Mouse (Mus musculus) kidney, postnatal 25 days (tissue): Measurements from ENCODE around the gene Dcun1d4.
"Not testable (repeated sequence)": the region's sequence is repeated elsewhere in the genome, so short reads cannot be mapped to it uniquely, and the experiment has no call there.

Source experiments
- DNase-seq, 2 experiments: peaks; one replicate each; pipeline ENCODE4 v3.0.0; 2021; ENCODE audit warnings: mixed read lengths in 2 of 2

Dcun1d4 gene

DNA sequence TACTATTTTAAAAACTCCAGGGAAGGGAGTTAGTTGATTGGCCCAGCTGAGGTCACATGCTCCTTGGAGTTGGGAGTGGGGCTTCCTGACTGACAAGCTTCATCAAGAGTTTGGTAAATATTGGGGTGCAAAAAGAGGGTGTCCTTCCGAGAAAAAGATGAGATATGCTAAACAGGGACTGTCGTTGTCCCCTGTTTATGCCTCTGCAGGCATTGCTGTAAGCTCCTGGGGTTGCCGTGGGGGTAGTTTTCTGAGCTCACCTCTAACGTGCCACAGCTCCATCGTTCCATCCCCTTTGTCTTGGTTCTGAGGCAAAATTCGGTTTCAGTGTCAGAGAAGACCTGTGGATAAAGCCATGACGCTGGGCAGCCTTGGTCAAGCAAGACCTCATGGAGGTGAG lies at the start of gene Dcun1d4:
Gene Dcun1d4, plus strand, starts transcription at position 301 of the 400 bp plus-strand sequence.
- DNase-seq, result no peak

GRCm38 (mm10) chr5:73431581-73431980 lies 49.2 kb upstream of the Dcun1d4 start:
- DNase-seq, result peak; percentile 75 to 88

DNA sequence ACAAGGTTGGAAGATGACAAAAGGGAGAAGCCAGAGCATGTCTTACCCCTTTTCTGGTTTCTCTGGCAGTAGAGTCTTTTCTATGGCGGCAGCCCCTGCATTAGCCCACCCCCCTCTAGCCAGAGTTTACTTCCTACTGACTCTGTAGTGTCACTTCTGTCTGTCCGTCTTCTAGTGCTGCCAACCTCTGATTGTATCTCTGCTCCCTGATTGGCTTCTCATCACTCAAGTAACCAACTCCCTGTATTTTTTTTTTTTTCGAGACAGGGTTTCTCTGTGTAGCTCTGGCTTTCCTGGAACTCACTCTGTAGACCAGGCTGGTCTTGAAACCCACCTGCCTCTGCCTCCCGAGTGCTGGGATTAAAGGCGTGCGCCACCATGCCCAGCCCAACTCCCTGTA lies 48.0 kb upstream of the Dcun1d4 start:
- DNase-seq, result no peak

DNA sequence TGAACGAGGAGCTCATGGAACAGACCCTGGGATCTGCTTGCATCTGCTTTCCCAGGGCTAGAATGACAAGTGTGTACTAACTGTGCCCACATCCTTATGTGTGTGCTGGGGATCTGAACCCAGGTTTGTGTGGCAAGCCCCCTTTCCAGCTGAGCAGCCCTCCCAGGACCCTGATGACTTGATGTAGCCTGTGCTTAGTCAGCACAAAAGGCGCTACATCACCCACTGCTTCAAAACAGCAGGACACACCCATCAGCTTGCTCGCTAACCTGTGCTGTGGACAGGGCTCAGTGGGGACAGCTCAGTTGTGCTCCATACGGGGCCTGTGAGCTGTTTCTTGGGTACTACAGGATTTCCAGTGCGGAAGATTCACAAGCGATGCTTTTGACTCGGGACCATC lies 46.0 kb upstream of the Dcun1d4 start:
- DNase-seq, result no peak

- DNase-seq, result no peak
Measured at GRCm38 (mm10) chr5:73442176-73442575, 38.6 kb upstream of the Dcun1d4 start.

GRCm38 (mm10) chr5:73450276-73450675 lies 30.5 kb upstream of the Dcun1d4 start:
- DNase-seq, result no peak

- no peak for DNase-seq
Measured at GRCm38 (mm10) chr5:73454502-73455306, 26.1 kb upstream of the Dcun1d4 start.

DNA sequence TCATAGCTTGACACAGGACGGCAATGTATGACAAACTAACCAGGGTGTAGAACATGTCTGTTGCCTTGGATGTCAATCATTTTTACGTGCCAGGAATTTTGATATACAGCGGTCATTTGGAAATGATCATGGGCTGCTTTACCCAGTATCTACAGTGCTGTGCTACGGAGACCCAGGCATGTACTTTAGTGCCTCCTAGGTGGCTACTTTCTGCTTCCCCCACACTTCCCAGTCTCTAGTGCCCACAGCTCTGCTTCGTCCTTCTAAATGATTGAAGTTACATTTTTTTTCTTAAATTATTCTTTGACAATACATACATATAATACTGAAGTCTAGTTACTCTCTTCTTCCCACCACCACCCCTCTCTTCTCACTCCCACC lies 25.5 kb upstream of the Dcun1d4 start:
- DNase-seq, result no peak

DNA sequence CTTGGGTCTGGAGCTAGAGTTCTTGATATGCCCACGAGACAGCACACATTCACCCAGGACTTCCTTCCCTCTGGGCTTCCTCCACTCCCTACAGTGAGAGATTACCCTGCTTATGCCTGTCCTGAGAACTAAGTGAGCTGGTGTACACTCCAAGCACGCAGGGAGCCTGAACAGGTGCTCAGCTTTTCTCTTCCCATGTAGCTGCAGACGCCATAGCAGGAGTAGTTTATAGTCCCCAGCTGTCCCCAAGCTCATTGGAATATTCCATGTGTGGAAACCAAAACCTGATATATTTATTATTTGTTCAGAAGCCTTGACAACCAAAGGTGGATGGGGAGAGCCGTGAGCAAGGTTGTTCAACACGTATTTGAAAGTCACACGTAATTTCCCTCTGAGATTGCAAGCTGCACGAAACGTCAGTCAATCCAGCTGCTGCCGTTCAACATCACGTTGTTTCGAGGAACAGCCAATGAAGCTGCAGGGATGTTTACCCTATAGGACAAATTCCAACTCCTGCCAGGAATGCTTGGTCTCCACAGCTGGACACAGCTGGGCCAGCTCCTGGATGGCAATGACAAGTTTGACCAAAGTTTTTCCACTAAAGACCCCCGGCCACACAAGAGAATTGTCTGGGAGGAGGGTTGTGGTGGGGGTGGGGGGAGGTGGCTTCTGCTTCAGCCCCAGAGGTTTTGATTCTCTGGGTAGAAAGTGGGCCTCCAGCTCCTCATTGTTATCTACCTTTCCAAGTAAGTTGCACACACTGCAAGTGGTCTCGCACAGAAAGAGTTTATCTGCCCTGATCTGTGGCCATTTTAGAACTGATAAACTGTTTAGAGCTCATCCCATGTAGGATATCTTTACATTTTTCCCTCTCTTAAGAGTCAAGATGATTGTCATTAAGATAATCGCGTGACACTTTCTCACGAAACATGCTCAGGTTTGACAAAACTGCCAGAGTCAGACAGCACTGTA lies 12.1 kb upstream of the Dcun1d4 start:
- no peak for DNase-seq

DNA sequence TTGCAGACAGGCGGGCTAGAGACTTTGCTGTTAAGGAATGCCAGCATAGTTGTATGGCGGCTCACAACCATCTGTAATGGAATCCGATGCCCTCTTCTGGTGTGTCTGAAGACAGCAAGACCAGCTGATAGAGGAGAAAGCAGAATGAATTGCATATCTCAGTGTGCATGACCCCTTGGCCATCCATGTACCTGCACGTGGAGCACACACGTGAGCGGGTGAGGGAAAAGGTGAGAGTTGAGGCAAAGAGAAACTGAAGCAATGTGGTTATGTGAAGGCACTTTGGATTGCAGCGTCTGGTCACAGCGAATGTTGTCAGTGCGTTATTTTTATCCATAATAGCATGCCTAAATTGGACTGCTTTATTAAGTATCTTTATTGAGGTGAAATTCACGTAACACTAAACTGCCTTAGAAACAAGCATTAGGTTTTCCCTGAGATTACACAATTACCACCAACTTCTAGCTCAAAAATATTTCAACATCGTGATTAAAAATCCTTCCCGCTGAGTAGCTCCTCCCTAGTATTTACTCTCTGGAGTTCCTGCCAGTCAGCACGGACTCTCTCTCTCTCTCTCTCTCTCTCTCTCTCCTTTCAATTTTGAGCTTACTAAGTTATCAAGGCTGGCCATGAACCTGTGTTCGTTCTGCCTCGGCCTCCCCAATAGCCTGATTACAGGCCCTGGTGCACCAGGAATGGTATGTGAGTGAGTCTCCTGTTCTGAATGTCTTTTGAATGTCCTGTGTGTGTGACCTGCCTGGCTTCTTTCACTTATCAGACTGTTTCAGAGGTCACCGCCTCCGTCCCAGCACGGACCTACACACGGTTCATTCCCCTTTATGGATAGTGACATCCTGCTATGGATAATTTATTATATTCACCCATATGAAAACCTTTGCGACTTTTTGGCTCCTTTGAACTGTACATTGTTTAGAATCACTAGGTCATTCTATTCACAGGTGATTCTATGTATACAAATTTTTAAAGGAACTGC lies 6.1 kb upstream of the Dcun1d4 start:
- DNase-seq, result no peak

DNA sequence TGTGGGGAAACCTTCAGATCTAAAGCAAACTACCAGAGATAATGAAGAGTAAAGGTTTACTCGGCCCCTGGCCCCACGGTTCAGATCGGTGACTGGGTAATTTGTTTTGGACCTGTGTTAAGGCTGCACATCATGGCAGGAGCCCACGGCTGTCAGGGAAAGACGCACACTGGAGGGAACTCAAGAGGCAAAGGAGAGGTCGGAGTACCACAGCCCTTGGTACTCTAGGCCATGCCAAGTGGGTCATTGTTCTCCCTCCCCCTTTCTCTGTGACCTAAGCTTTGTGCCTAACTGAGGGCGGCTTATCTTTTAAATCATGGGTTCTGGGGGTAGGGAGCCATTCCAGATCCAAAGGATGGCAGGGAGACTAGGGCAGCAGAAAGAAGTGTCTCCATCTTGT lies 601 bp downstream of the Dcun1d4 start:
- no peak for DNase-seq

- DNase-seq, result not testable (repeated sequence)
Measured at GRCm38 (mm10) chr5:73482381-73482780, 1.6 kb downstream of the Dcun1d4 start.

- no peak for DNase-seq
Measured at GRCm38 (mm10) chr5:73484016-73484615, 3.3 kb downstream of the Dcun1d4 start.

- no peak for DNase-seq
Measured at GRCm38 (mm10) chr5:73486451-73486850, 5.7 kb downstream of the Dcun1d4 start.

DNA sequence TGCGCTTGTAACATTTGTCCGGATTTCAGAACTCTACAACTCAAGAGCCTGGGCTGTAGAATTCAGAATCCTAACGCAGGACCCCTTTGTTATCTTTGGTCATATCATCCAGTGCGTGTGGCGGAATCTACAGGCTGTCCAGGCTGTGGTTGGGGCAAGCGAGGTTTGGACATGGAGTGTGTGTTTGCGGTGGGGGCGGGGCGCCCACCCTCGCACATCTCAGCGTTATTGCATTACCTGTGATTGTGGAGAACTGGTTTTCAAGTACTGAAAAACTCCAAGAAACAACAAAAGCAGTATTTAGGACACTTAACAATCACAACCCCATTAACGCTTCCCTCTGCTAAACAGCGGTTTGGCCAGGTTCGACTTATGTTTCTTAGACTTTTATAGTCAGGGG lies 9.1 kb downstream of the Dcun1d4 start:
- peak in 1 of 2 experiments; percentile 49 for DNase-seq

DNA sequence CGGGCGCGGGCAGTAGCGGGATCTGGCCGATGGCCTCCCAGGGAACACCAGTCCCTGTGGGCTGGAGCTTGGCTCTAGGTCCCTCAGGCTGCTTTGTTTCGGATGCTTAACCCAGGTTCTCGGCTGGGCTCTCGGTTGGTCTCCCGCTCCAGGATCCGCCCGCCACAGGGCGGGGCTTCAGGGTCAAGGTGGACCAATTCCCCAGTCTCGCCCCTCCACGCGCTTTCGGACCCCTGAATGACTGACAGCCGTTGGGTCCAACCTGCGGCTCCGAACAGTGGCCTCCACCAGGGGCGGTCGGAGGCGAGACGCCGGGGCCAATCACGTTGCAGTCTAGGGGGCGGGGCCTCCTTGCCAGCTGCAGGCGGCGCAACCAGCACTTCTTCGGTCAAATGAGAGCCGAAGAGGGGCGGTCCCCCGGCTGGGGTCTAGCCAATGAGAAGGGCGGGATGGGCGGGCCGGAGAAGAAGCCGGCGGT lies 9.8 kb downstream of the Dcun1d4 start:
- peak; percentile 100 for DNase-seq

GRCm38 (mm10) chr5:73491074-73491836 lies 10.5 kb downstream of the Dcun1d4 start:
- peak in 1 of 2 experiments; percentile 60 for DNase-seq

GRCm38 (mm10) chr5:73491837-73492720 lies 11.3 kb downstream of the Dcun1d4 start:
- peak; percentile 94 to 96 for DNase-seq

GRCm38 (mm10) chr5:73497401-73497800 lies 16.6 kb downstream of the Dcun1d4 start:
- no peak for DNase-seq

- DNase-seq, result peak in 1 of 2 experiments; percentile 41
Measured at GRCm38 (mm10) chr5:73498559-73498958, 17.8 kb downstream of the Dcun1d4 start.
